Mouse (Mus musculus): ENCODE results near the gene Tec.
"Not testable (repeated sequence)": the region's sequence is repeated elsewhere in the genome, so short reads cannot be mapped to it uniquely, and the experiment has no call there.

The Tec gene

DNA sequence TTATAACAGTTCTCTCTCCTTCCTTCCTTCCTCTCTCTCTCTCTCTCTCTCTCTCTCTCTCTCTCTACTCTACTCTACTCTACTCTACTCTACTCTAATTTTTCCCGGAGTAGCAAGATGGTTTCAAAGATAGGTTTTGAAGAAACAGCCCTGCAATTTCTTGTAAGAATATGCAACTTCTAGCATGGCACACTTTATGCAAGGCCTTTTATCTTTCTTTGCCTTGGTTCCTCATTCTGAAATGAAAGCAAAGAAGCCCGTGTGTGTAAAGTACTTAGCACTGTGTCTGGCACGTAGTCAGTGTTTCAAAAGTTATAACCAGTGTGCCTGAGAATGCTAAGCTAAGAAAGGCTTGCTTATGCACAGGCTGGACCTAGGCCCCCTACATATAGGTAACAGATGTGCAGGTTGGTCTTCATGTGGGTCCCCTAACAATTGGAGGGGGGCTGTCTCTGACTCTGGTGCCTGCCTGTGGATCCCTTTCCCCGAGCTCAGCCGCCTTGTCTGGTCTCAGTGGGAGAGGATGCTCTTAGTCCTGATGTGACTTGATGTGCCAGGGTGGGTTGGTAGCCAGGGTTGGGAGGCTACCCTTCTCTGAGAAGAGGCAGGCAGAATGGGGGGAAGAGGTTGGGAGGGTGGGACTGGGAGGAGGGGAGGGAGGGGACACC is 49.6 kb downstream of the Tec start:
- no peak for DNase-seq

DNA sequence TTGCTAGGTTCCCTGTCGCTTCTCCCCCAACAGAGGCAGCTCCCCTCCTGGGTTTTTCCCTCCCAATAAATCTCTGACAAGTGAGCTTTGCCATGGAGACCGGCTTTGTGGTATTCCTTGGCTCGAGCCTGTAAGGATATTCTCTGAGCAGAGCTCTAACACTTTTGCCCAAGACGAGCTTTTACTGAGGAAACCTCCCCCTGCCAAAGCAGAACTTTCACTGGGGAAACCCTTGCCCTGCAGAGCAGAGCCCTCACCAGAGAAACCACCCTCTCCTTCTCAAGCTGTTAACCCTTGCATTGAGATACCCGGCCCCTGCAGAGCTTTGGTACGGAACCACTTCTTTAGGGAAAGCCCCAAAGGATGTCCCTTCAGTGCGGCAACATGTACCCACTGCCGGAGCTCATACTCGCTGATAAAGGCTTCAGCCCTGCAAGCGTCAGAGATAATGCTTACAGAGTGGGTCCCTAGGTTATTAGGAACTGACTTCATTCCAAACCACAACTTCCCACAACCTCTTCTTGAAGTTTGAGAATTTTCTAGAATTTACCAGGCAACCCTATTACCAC is 50.7 kb downstream of the Tec start:
- DNase-seq = peak; percentile 37 to 38

DNA sequence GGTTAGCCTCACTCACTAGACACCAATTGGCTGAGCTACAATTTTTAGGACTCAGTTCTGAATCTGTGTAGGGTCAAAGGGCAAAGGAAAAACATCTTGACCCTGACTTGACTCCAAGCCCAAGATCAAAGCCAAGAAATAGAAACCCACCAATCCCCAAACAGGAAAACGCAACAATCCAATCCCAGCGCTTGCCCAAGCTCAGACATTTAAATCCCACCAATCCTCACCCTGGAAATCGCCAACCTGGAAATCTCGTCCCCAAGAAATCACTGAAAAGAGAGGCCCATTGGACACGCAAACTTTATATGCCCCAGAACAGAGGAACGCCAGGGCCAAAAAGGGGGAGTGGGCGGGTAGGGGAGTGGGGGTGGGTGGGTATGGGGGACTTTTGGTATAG is 51.3 kb downstream of the Tec start:
- DNase-seq = not testable (repeated sequence)

DNA sequence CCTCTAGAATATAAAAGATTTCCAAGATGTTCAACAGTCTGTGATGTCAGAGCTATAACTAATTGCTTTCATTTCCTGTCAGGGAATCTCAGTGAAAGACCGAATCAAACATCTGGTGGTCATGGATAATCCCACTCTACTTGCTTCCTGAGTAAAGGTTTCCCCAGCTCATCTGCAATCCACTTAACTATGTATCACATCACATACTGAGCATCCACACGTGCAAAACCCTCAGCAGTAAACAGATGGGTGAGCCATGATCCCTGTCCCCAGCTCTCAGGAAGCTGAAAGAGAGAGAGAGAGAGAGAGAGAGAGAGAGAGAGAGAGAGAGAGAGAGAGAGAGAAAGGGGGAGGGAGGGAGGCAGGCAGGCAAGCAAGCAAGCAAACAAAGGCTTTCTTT is 51.8 kb downstream of the Tec start:
- no peak for DNase-seq

DNA sequence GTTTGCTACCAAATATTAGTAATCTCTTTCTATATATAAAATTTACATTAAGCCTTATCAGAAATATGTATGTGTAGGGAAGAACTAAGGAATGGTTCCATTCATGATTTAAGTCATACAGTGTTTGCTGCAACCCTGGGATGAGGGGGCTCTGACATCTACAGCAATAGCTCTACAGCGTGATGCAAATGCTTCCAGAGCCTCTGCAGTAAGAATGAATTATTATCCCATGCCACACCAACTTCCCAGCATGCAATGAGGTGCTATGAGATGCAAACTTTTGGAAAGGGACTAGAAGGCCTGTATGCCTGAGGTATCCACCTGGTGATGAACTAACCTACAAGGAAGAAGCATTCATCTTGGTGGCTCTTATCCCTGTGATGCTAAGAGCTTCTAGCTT is 52.2 kb downstream of the Tec start:
- no peak for DNase-seq

DNA sequence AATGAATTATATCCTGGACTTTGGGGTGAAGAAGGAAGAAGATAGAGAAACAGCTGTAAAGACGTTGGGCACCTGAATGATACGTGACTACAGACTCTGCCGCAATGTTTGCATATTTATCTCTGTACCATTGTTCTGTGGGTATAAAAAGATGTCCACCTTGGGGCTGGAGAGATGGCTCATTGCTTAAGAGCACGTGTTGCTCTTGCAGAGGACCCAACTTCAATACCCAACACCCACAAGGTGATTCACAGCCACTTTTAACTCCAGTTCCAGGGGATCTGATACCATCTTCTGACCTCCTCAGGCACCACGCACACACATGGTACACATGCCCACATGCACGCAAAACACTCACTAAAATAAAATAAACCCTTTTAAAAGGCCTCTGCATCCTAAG is 52.9 kb downstream of the Tec start:
- no peak for DNase-seq

DNA sequence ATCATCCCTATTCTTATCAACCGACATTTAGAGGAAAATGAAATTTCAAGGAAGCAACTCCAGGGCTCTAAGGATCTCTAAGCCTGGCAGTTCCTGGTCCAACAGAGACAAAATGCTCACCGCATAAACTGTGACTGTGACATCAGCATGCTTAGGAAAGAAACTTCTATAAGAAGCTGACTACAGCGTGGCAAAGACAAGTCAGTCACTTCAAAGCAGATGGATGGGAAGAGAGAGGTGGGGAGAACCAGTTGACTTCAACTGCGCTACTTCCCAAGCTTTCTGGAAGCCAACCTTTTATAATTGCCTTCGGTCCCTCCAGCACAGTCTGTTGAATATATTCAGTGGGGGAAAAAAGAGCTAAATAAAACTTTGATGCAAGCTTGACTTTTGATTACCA is 54.2 kb downstream of the Tec start:
- DNase-seq = no peak

DNA sequence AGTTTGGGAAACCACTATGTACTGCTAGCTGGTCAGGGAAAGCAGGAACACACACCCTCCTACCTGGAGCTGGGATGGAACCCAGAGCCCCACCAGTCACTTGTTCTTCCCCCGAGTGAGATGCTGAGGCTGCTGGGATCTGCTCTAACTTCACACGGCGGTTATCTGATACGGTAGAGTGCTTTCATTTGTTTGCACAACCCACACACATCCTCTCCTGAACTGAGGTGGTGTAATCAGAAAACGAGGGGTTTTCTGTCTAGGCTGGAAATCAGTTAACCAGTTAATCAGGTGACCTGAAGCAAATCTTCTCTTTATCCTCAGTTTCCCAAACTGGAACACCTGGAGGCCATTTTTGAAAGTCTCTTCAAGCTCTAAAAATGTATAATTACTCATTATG is 55.4 kb downstream of the Tec start:
- DNase-seq = peak; percentile 57 to 58

DNA sequence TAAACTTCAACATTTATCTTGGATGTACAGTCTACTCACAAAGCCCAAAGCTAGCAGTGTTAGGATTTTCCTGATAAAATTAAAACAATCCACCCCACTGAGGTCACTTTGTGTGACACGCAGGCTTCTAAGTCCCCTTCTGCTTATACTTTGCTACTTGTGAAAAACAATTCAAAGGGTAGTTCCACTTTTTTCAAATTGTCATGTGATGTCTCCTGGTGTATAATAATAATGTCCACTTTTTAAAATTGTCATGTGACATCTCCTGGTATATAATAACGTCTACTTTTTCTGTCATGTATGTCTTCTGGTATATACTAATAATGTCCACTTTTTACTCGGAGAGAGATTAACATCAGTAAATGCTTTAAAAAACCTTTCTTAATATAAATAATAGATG is 56.0 kb downstream of the Tec start:
- no peak for DNase-seq

DNA sequence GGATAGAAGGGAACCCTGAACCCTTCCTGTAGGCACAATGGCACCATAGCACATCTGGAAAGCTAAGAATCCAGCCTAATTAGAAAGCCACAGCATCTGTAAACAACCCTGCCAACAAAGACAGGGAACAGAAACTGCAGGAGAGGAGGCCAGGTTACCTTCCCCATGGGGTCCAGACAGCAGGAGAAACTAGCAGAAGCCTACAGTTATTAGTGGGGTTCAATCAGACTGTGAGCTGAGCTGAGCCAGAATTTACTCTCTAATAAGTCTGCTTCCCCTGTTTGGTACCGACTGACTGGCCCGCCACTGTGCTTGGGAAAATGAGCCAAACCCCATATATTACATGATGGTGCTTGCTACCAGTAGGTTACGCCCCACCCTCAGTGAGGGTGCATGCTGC is 56.9 kb downstream of the Tec start:
- DNase-seq = no peak

DNA sequence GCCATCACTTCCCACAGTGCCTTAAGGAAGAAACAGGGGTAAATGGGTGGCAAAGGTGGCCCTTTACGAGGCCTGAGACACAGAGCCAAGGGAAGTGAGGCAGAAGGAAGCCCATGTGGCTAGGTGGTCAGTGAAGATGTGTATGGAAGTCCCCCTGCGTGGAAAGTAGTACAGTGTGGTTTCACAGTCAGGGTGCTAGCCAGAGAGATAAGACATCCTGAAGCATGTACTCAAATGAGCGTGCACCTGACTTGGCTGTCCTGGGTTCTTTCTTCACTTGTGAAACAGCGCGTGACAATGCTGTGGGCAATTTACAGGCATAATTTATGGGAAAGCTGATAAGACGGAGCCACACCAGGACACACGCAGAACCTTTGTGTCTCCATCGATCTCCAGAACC is 57.3 kb downstream of the Tec start:
- DNase-seq = no peak

DNA sequence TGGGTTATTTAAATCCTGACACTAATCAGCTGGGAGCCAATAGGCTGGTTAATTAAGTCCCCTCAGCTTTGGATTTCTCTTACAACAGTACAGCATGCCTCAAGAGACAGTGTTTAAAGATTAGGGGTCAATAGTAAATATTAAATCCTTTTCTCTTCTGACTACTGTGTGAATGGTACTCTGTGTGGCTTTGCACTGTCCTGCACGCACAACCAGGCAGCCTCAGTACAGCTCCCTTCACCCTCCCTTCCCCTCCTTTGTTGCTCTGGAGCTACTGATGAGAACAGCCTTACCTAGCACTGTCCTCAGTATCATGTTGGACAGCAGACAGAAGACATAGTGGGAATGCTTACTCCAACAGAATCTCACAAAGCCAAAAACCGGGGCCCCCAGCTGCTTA is 58.8 kb downstream of the Tec start:
- DNase-seq = no peak

DNA sequence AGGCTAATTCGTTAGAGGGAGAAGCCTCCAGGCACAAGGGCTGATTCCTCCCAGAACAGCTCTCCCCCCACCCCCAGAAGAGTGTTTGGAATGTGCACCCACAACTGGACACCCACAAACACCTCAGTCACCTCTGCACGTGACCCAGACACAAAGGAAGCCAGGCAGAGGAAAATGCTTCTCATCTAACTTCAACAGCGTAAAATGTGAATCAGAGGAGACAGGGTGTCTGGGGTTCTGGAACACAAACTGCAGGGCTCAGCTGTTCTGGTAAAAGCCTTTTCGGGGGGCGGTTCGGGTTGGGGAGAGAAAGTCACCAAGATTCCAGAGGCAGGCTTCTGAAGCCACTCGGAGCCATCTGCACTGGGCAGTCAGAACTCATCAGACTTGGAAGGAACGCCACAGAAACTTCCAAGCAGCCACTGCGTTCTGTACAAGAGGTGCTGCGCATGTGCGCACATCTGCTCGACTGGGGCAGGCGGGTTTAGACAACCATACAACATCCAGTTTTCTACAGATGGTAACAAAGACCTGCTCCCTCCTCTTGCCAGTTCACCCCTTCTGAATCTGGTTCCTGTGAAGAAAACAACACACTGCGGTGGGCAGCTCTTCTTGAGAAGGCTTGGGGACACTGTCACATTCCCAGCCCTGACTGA is 59.7 kb downstream of the Tec start:
- no peak for DNase-seq

DNA sequence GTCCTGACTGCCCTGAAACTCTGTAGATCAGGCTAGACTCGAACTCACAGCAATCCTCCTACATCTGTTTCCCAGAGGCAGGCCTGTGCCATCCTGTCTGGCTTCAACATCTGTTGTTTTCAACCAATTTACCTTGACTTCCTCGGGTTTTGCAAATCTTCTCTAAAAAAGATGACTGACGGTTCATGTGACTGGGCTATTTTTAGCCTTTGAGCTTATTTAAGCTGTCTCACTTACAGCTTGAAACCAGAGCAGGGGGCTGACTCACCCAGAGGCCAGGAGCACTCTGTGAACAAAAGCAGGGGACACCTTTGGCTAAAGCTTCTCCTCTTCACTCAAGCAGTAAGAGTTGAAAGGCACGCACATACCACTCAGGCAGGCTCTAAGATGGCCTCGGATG is 65.4 kb downstream of the Tec start:
- DNase-seq = no peak

DNA sequence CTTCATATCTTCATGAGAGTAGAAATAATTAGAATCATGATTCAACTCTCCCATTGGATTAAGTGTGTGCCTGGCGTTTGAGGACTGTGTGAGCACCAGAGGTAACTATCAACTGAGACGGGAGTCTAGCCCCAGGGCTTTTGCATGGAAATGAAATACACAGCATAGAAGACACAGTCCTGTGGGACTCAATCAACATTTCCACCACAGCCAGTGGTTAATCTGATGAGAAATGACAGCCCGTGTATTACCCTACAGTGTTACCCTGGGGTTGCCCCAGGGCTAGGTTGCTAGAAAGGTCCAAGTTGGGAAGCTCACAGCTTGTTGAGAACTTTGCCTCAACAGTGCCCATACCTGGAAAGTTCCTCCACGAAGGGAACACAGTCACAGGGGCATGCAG is 69.7 kb downstream of the Tec start:
- no peak for DNase-seq

DNA sequence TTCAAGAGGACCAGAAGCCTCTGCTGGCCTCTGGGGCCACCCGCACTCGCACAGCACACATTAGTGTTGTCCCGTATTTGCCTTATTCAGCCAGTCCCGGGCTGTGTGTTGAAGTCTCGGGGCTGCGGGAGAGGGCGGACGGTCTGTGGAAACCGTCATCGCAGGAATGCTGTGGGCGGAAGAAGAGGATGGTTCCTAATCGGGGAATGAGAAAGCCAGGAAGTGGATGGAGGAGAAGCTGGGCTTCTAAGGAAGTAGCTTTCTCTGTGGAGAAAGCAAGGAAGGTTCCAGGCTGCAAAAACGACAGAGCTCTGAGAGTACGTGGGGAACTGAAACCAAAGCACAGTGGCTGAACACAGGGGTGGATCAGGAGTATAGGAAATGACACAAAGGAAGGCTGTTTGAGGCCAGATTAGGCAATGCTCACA is 72.1 kb downstream of the Tec start:
- DNase-seq = peak in 1 of 2 experiments; percentile 40

DNA sequence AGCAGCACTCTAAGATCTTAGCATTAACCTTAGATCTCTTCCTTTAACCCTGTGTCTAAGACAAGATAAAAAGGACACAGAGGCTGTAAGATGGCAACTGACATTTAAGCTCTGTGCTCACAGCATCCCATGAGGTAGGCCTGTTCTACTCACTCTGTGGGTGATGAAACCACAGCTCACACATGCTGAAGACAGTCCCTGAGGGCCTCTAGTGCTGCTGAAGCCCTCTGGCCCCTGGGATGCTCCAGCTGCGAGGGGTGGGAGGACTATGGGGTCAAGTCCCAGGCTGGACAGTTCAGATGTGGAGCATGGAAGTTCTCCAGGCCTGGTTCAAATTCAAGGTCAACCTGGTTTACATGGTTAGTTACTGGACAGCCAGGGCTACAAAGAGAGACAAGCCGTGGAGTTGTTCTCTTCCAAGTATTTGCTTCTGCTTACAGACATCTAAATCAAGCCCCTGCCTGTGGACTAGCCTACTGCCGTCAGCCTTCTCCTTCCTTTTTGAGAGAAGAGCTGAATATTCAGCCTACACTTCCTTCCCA is 74.9 kb downstream of the Tec start:
- no peak for DNase-seq

DNA sequence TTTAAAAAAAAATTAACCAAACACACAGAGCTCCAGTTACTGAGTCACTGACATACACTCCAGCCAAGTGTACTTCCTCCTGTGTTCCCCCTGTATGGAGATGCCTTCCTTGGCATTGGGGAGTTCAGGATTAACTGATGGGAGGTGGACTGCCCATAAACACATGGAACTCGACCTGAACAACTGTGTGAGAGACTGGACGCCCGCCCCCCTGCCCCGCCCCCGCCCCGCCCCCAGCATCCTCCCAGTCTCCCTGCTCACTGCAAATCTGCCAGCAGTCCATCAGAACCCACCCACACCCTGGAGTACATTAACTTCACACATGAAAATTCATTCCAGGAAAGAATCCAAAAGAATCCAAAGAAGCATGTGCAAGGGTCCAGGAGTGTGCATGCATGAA is 76.5 kb downstream of the Tec start:
- DNase-seq = no peak

DNA sequence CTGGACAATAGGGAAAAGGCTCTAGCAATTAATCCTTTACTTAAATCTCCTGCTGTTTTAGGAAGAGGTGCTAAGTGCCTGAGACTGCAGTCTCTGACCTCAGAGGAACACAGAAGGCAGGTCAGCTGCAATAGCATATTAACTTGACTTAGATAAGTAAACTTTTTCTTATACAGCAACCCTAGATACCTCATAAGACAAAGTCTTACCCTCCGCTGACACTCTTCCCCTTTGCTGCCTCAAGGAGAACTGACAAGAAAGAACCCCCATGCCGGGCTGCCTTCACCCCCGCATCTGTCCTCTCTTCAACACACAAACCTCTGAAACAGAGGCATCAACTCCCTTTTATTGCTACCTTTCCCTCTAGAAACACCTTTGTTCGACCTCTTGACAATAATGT is 76.9 kb downstream of the Tec start:
- DNase-seq = no peak

DNA sequence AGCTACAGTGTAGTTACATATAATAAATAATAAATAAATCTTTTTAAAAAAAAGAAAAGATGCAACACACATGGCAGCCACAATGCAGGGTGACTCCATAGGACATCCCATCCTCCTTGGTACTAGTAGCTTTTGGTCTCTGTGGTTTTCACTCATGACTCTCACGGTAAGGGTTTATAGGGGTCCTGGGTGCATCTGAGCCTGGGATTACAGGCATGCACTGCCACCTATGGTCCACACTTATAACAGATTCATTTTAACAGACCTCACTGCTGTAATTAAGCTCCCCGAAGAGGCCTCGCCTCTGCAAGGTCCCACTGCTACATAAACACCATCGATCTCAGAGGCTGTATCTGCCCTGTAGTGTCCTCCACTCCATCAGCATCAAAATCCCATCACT is 82.8 kb downstream of the Tec start:
- DNase-seq = no peak

DNA sequence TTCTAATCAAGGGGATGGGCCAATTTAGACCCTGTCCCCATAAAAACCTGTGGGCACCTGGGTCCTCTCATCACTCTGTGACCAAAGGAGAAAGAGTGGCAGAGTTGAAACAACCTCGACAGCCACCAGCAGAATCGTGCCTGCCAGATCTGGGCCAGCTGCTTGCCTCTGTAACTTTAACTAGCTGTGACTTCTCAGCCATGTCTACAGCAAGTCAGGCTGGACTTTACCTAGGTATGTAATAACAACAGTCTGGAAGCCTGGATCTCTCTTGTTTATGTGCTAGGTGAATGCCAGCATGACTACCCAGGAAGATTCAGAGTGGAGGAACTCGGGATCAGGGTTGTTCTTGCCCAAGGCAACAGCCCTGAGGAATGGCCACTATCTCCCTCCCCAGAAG is 83.6 kb downstream of the Tec start:
- no peak for DNase-seq

DNA sequence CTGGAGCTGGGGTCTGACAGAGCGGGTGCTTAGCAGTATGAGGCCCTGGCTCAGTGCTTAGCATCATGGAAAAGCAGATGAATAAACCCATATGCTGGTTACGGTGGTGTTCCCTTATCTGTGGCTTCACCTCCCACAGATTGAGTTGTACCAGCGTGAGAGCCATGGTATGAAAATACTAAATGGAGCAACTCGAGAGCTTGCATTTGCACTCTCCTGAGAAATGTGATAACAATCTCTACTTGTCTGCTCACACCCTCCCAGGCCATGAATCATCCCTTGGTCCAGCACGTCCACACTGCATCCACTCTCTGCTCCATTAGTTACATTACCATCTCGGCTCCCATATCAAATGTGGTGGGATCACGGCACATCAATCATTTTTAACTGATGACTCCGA is 84.3 kb downstream of the Tec start:
- no peak for DNase-seq

DNA sequence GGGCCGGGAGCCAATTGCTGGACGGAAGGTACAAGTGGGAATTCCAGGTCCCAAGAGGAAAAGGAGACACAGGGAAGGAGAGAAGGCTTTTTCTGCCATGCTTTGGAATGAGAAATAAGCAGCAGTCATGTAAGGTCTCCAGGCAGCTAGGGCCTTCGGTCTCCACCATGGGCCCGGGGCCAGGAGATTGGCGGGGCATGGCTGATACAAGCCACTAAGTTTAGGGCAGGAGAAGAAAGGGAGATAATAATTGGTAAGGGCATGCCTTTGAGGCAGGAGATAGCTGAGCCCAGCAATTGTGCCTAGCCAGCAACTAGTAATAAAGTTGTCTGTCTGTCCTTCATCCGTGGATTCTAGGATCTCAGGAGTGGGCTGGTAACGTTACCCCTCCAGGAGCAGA is 85.2 kb downstream of the Tec start:
- no peak for DNase-seq

DNA sequence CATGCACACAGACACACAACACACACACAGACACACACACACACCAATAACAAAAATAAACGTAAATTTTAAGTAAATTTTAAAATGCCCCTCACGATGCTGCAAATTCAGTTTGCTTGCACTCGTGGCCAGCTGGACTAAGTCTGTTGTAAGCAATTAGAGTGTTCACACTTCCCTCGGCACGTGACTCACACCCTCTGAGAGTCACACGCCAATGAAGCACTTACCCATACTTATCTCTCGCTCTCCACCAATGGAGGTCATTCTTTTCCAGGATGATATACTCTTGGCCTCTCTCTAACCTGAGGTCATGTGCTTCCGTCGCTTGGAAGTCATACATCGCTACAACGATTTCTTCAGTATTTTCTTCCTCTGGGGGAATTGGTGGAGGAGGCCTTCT is 86.5 kb downstream of the Tec start:
- DNase-seq = no peak

DNA sequence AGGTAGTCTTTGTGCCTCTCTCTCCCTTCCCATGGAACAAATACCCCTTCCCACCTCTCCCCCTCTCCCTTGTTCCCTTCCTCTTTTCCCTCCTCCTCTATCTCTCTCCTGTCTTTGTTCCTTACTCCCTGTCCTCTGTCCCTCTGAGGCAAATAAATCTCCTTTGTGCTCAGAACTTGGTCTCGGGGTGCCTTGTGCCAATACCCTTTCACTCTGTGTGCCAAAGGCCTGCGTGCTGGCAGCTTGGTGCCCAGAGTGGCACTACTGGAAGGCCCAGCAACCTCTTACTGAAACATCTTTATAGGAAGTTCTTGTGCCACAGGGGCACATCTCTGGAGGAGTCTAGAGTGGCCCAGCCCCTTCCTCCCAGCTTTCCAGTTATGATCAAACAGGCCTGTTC is 91.7 kb downstream of the Tec start:
- no peak for DNase-seq

Data from spleen, adult 18-20 months (tissue).